Mouse (Mus musculus) midbrain, embryonic 13.5 days (tissue): ENCODE results near the gene Akap14. TPM values are rescaled to one million over a fixed set of nuclear protein-coding genes. Genes with fewer than 3 reads are reported as not detected.

ENCODE experiments used
- polyA plus RNA-seq: library from polyadenylated mRNA; unstranded; fragments of >200 nt; fragmentation: Nextera tagmentation; extraction: Ambion mirVana; gene quantifications from 2 replicates; pipeline ENCODE4 v1.2.1, GENCODE M21; 2015

The Akap14 gene
- polyA plus RNA-seq, 1 experiment from 2014 or later = 0.42 TPM

Other genes with a start within 250 kb of the Akap14 start
- 67.0 and 68.5 TPM in 2 replicates for gene Sept6, start 177.0 kb downstream of the Akap14 start, polyA plus RNA-seq
- not detected in 2 replicates for gene Sowahd, start 120.0 kb downstream of the Akap14 start, polyA plus RNA-seq
- gene Rpl39, start 83.4 kb downstream of the Akap14 start, polyA plus RNA-seq = 354 and 378 TPM in 2 replicates
- gene Upf3b, start 58.5 kb downstream of the Akap14 start, polyA plus RNA-seq = 35.8 and 37.2 TPM in 2 replicates
- gene Nkap, start 42.0 kb downstream of the Akap14 start, polyA plus RNA-seq = 23.7 and 26.3 TPM in 2 replicates
- 624 and 640 TPM in 2 replicates for gene Ndufa1, start 22.3 kb upstream of the Akap14 start, polyA plus RNA-seq
- gene Rnf113a1, start 22.4 kb upstream of the Akap14 start, polyA plus RNA-seq = 16.0 and 16.3 TPM in 2 replicates
- gene Gm9, start 42.2 kb upstream of the Akap14 start, polyA plus RNA-seq = not detected in 2 replicates
- not detected in 2 replicates for gene Rhox1, start 53.4 kb upstream of the Akap14 start, polyA plus RNA-seq
- not detected in 2 replicates for gene Rhox2a, start 76.1 kb upstream of the Akap14 start, polyA plus RNA-seq
- not detected in 2 replicates for gene Rhox3a, start 81.1 kb upstream of the Akap14 start, polyA plus RNA-seq
- gene Rhox4a, start 96.5 kb upstream of the Akap14 start, polyA plus RNA-seq = not detected in 2 replicates
- not detected in 2 replicates for gene Rhox3a2, start 211.2 kb upstream of the Akap14 start, polyA plus RNA-seq
- not detected in 2 replicates for gene Rhox4a2, start 222.0 kb upstream of the Akap14 start, polyA plus RNA-seq
- not detected in 2 replicates for gene Rhox2b, start 243.2 kb upstream of the Akap14 start, polyA plus RNA-seq